ENCODE assay signal across 11 mouse cellular contexts in genomic region chr2:79653093-79653808, GRCm38 (mm10). TPM values are rescaled to one million over a fixed set of nuclear protein-coding genes. Genes with fewer than 3 reads are reported as not detected.
A peak's percentile ranks its signal among the peaks of the same experiment; 100 is the strongest.
DNase-seq lines count a peak whose midpoint lies in the region; ATAC-seq and TF ChIP-seq lines count a peak whose summit lies in the region.
"Had no signal": no experiment of that assay in that cellular context is flagged by ENCODE, and none has a peak within 500 bp of the region (broad histone marks: within the 10 kb centered on the region; RNA-seq: fewer than 3 reads in every experiment).

No protein-coding gene starts in this region.

- no peak overlapping the region for H3K4me3 ChIP-seq in MEL (ENCODE audit: control insufficient read depth in 1 of 2, insufficient read depth in 1 of 2, low read depth in 2 of 2, low read length in 2 of 2)
- no peak overlapping the region for H3K4me3 ChIP-seq in cortical plate, adult 2 months (ENCODE audit: insufficient read depth, low read length)
- H3K4me3 ChIP-seq: limb, embryonic 15.5 days had no signal

- peaks cover 0 to 18% of the 10 kb centered on the region in 2 experiments; a peak in 3 of 4 replicates for H3K36me3 ChIP-seq in MEL (ENCODE audit: control insufficient read depth in 1 of 2, insufficient read depth in 2 of 2, low read length in 2 of 2)

- TF ChIP-seq RAD21 in MEL (IDR thresholded peaks at IDR 0.05; ENCODE audit: low read depth, low read length), result no peak

- H3K4me1 ChIP-seq in MEL (ENCODE audit: control insufficient read depth in 1 of 2, insufficient read depth in 2 of 2, low read length in 2 of 2), result no peaks in the 10 kb centered on the region
- H3K4me1 ChIP-seq in cortical plate, adult 2 months (ENCODE audit: control insufficient read depth, insufficient read depth, low read length), result peaks cover 3% of the 10 kb centered on the region; the same call in 1 of the 2 replicates
- H3K4me1 ChIP-seq: limb, embryonic 15.5 days had no signal

- no peaks in the 10 kb centered on the region for H3K27me3 ChIP-seq in MEL (ENCODE audit: control insufficient read depth in 1 of 2, insufficient read depth in 2 of 2, low read length in 2 of 2)
- H3K27me3 ChIP-seq: limb, embryonic 15.5 days; Patski had no signal

- TF ChIP-seq POLR2A in MEL (IDR thresholded peaks at IDR 0.05; ENCODE audit: control insufficient read depth in 1 of 2, insufficient read depth in 1 of 2, low read depth in 1 of 2, low read length in 2 of 2, poor library complexity in 1 of 2), result no peak
- no peak for TF ChIP-seq POLR2A in cortical plate, adult 2 months (IDR thresholded peaks at IDR 0.05; ENCODE audit: extremely low read depth, insufficient read depth, low read length)

- no peak overlapping the region for H3K9ac ChIP-seq in MEL (ENCODE audit: control insufficient read depth, low read depth, low read length, poor library complexity, severe bottlenecking)
- H3K9ac ChIP-seq: limb, embryonic 15.5 days had no signal

- ATAC-seq in monocyte, adult 5-6 weeks (replicated peaks; ENCODE audit: insufficient number of reproducible peaks, low FRiP score, low TSS enrichment, poor library complexity, severe bottlenecking), result peak; percentile 81
- ATAC-seq: Patski had no signal

- no peak for TF ChIP-seq EP300 in MEL (IDR thresholded peaks at IDR 0.05; ENCODE audit: low read depth in 1 of 2, low read length in 2 of 2)

- H3K9me3 ChIP-seq in MEL (replicated peaks; ENCODE audit: insufficient read depth, low read length), result no peaks in the 10 kb centered on the region
- H3K9me3 ChIP-seq: limb, embryonic 15.5 days had no signal

- peaks cover 1% of the 10 kb centered on the region; the same call in 1 of the 2 replicates for H3K79me2 ChIP-seq in MEL (ENCODE audit: control insufficient read depth, insufficient read depth, low read length, poor library complexity)

- no peak overlapping the region for H3K27ac ChIP-seq in MEL (ENCODE audit: control insufficient read depth, low read depth, low read length)
- 0 out of 2 replicates have a peak overlapping the region, but pooled peaks have one; percentile 53 for H3K27ac ChIP-seq in cortical plate, adult 2 months (ENCODE audit: insufficient read depth, low read length)
- H3K27ac ChIP-seq: kidney, postnatal 0 days; limb, embryonic 15.5 days had no signal

- DNase-seq in layer of hippocampus, adult 11-12 months (ENCODE audit: low spot score), result peak; percentile 44
- DNase-seq in layer of hippocampus, adult 9-10 months (ENCODE audit: low spot score), result no peak
- DNase-seq in MEL (ENCODE audit: low read depth, low spot score), result peak; percentile 24
- DNase-seq in retina, embryonic 14.5 days (ENCODE audit: low spot score), result no peak
- no peak for DNase-seq in right cerebral cortex, postnatal 25 days

- TF ChIP-seq CTCF in MEL (IDR thresholded peaks at IDR 0.05 in 2 of 3, conservative IDR thresholded peaks at IDR 0.05 in 1 of 3; ENCODE audit: control insufficient read depth in 1 of 3, insufficient read depth in 1 of 3, low read depth in 2 of 3, low read length in 3 of 3, poor library complexity in 1 of 3, severe bottlenecking in 1 of 3), result no peak
- TF ChIP-seq CTCF in cortical plate, adult 2 months (IDR thresholded peaks at IDR 0.05; ENCODE audit: extremely low read depth, insufficient read depth, low read length), result no peak

TF ChIP-seq in MEL, 35 proteins besides CTCF, POLR2A, EP300 and RAD21:
- TF ChIP-seq MAFK (IDR thresholded peaks at IDR 0.05; ENCODE audit: borderline replicate concordance, low read depth, low read length) (0 out of 2 replicates have a peak, but pooled peaks have one; percentile 19), NRF1 (IDR thresholded peaks at IDR 0.05; ENCODE audit: insufficient read depth, low read depth, low read length, poor library complexity, severe bottlenecking) (no peak)

RNA-seq across cellular contexts. Expression of gene Itprid2, which starts 18.1 kb away (rescaled TPM):
- 9.0 and 10.1 TPM in 2 replicates for total RNA-seq in MEL (2012; rRNA removed)
- polyA plus RNA-seq in MEL (2012; ENCODE audit: insufficient read depth in 1 of 2, insufficient read length in 2 of 2, low read depth in 1 of 2, low replicate concordance in 2 of 2, missing spikeins in 1 of 2), result 10 to 100 TPM in 1 of 2 experiments, not detected in 1; 21.5 TPM
- polyA plus RNA-seq in cortical plate, adult 2 months (2012; rRNA removed), result 13.9 and 14.4 TPM in 2 replicates
- total RNA-seq in monocyte, adult 5-6 weeks (2017), result 45.5 to 56.9 TPM (median 56.0 TPM) in 3 replicates

RNA-seq across cellular contexts. Expression of gene Ppp1r1c, which starts 54.3 kb away (rescaled TPM):
- not detected in 2 replicates for total RNA-seq in MEL (2012; rRNA removed)
- not detected for polyA plus RNA-seq in MEL (2012; ENCODE audit: insufficient read depth in 1 of 2, insufficient read length in 2 of 2, low read depth in 1 of 2, low replicate concordance in 2 of 2, missing spikeins in 1 of 2)
- polyA plus RNA-seq in cortical plate, adult 2 months (2012; rRNA removed), result not detected in 2 replicates
- total RNA-seq in monocyte, adult 5-6 weeks (2017), result not detected in 3 replicates
- polyA plus RNA-seq: heart, postnatal 0 days; Patski had no signal

Comparison
In these comparisons a context has a peak if more than half of its experiments do, and no peak if none do; other contexts are left out.
1. DNase-seq: peak in layer of hippocampus, adult 11-12 months (single experiment) and MEL (single experiment); none in layer of hippocampus, adult 9-10 months (single experiment), retina, embryonic 14.5 days (single experiment) and right cerebral cortex, postnatal 25 days (single experiment).